ENCODE assay signal across 10 mouse cellular contexts in genomic region chr9:20804266-20805158, GRCm38 (mm10). TPM values are rescaled to one million over a fixed set of nuclear protein-coding genes. Genes with fewer than 3 reads are reported as not detected.
A peak's percentile ranks its signal among the peaks of the same experiment; 100 is the strongest.
DNase-seq lines count a peak whose midpoint lies in the region; ATAC-seq and TF ChIP-seq lines count a peak whose summit lies in the region.
"Had no signal": no experiment of that assay in that cellular context is flagged by ENCODE, and none has a peak within 500 bp of the region (broad histone marks: within the 10 kb centered on the region; RNA-seq: fewer than 3 reads in every experiment).

No protein-coding gene starts in this region.

- TF ChIP-seq EP300 in heart, postnatal 0 days (IDR thresholded peaks at IDR 0.05; ENCODE audit: low read depth) = no peak

- no peak for ATAC-seq in kidney, embryonic 16.5 days (ENCODE audit: low FRiP score, low TSS enrichment)
- 0 out of 2 replicates have a peak, but pooled peaks have one; percentile 24 for ATAC-seq in heart, postnatal 0 days (ENCODE audit: insufficient read depth, low read depth)
- no peak for ATAC-seq in midbrain, postnatal 0 days (ENCODE audit: low FRiP score)

- no peaks in the 10 kb centered on the region for H3K36me3 ChIP-seq in kidney, embryonic 16.5 days (ENCODE audit: insufficient read depth, low read length)
- H3K36me3 ChIP-seq in heart, postnatal 0 days (replicated peaks; ENCODE audit: control insufficient read depth, insufficient read depth, low read length) = no peaks in the 10 kb centered on the region
- no peaks in the 10 kb centered on the region for H3K36me3 ChIP-seq in midbrain, postnatal 0 days (ENCODE audit: insufficient read depth, low read length)

- WGBS in kidney, embryonic 16.5 days = 78% methylated on average over 13 of the region's 13 CpGs
- WGBS in heart, postnatal 0 days = 62% methylated on average over 13 of the region's 13 CpGs
- WGBS in midbrain, postnatal 0 days = 83% methylated on average over 13 of the region's 13 CpGs

- intact Hi-C loops in left cerebral cortex, postnatal 25 days (cut with DNase I) = loop anchor here (2.0 to 5.0 kb wide), 2 partner anchors 42 to 64 kb away; no protein-coding TSS in a partner anchor

- peak; percentile 73 for TF ChIP-seq CTCF in heart, postnatal 0 days (IDR thresholded peaks at IDR 0.05; ENCODE audit: low read depth)
- TF ChIP-seq CTCF in midbrain, postnatal 0 days (IDR thresholded peaks at IDR 0.05) = peak; percentile 69

- H3K9ac ChIP-seq in kidney, embryonic 16.5 days (replicated peaks; ENCODE audit: low read length) = no peak overlapping the region
- no peak overlapping the region for H3K9ac ChIP-seq in heart, postnatal 0 days (replicated peaks; ENCODE audit: low read depth, low read length)
- no peak overlapping the region for H3K9ac ChIP-seq in midbrain, postnatal 0 days (replicated peaks; ENCODE audit: low read length, poor library complexity, severe bottlenecking)

- peak; percentile 67 for DNase-seq in kidney, adult 18-20 months
- peak; percentile 66 for DNase-seq in MEL-GATA-1-ER (ENCODE audit: extremely low read depth, low read depth)
- DNase-seq in cerebellum, adult 9-11 months = peak; percentile 18
- DNase-seq in heart, postnatal 0 days (ENCODE audit: low spot score) = peak; percentile 22
- peak; percentile 47 to 71 for DNase-seq in left cerebral cortex, postnatal 25 days (ENCODE audit: low spot score in 2 of 2)
- peak; percentile 16 for DNase-seq in midbrain, postnatal 0 days (ENCODE audit: low spot score)
- peak; percentile 59 for DNase-seq in thymus, postnatal 14 days

- H3K27ac ChIP-seq in kidney, embryonic 16.5 days (ENCODE audit: low read length) = no peak overlapping the region
- H3K27ac ChIP-seq in heart, postnatal 0 days (ENCODE audit: low read depth) = no peak overlapping the region
- H3K27ac ChIP-seq in midbrain, postnatal 0 days (ENCODE audit: low read depth, low read length) = no peak overlapping the region

- no peaks in the 10 kb centered on the region for H3K4me1 ChIP-seq in kidney, embryonic 16.5 days (ENCODE audit: insufficient read depth, low read length)
- no peaks in the 10 kb centered on the region for H3K4me1 ChIP-seq in heart, postnatal 0 days (ENCODE audit: control insufficient read depth, insufficient read depth)
- no peaks in the 10 kb centered on the region for H3K4me1 ChIP-seq in midbrain, postnatal 0 days (ENCODE audit: insufficient read depth, low read length)

- no peak overlapping the region for H3K4me2 ChIP-seq in kidney, embryonic 16.5 days (replicated peaks; ENCODE audit: low read depth, low read length)
- H3K4me2 ChIP-seq in heart, postnatal 0 days (ENCODE audit: low read depth, low read length) = no peak overlapping the region
- H3K4me2 ChIP-seq in midbrain, postnatal 0 days (ENCODE audit: low read depth, low read length, poor library complexity, severe bottlenecking) = no peak overlapping the region

- H3K4me3 ChIP-seq in kidney, embryonic 16.5 days (ENCODE audit: low read length) = no peak overlapping the region
- H3K4me3 ChIP-seq in heart, postnatal 0 days (ENCODE audit: low read depth, low read length) = no peak overlapping the region
- H3K4me3 ChIP-seq in midbrain, postnatal 0 days (ENCODE audit: low read depth, low read length) = no peak overlapping the region

- 0 out of 2 replicates have a peak, but pooled peaks cover 7% of the 10 kb centered on the region for H3K9me3 ChIP-seq in kidney, embryonic 16.5 days (ENCODE audit: low read length)
- peaks cover 9% of the 10 kb centered on the region; the same call in 1 of the 2 replicates for H3K9me3 ChIP-seq in heart, postnatal 0 days (replicated peaks; ENCODE audit: control insufficient read depth, low read length)
- peaks cover 5% of the 10 kb centered on the region; the same call in 1 of the 2 replicates for H3K9me3 ChIP-seq in midbrain, postnatal 0 days (ENCODE audit: low read length)

- H3K27me3 ChIP-seq in kidney, embryonic 16.5 days (ENCODE audit: insufficient read depth, low read length) = no peaks in the 10 kb centered on the region
- no peaks in the 10 kb centered on the region for H3K27me3 ChIP-seq in heart, postnatal 0 days (ENCODE audit: control insufficient read depth, insufficient read depth, low read length)
- H3K27me3 ChIP-seq in midbrain, postnatal 0 days (ENCODE audit: insufficient read depth, low read length) = no peaks in the 10 kb centered on the region

RNA-seq across cellular contexts. Expression of gene Col5a3, which starts 10.4 kb away (rescaled TPM):
- polyA plus RNA-seq in kidney, embryonic 16.5 days (2015; fragmentation: Nextera tagmentation; extraction: Ambion mirVana) = 2.5 TPM in 2 replicates
- total RNA-seq in heart, postnatal 0 days (2014; rRNA removed; ENCODE audit: low replicate concordance) = 4.6 and 8.8 TPM in 2 replicates
- polyA plus RNA-seq in heart, postnatal 0 days (2015; fragmentation: Nextera tagmentation; extraction: Ambion mirVana) = 1.4 and 1.6 TPM in 2 replicates
- total RNA-seq in left cerebral cortex, postnatal 25 days (2021) = 1 to 10 TPM; 1.5 to 1.8 TPM
- 3.0 and 3.4 TPM in 2 replicates for total RNA-seq in midbrain, postnatal 0 days (2014; rRNA removed)
- polyA plus RNA-seq in midbrain, postnatal 0 days (2015; fragmentation: Nextera tagmentation; extraction: Ambion mirVana) = 0.74 and 0.83 TPM in 2 replicates

RNA-seq across cellular contexts. Expression of gene Rdh8, which starts 13.8 kb away (rescaled TPM):
- not detected in 2 replicates for polyA plus RNA-seq in kidney, embryonic 16.5 days (2015; fragmentation: Nextera tagmentation; extraction: Ambion mirVana)
- not detected in 2 replicates for total RNA-seq in heart, postnatal 0 days (2014; rRNA removed; ENCODE audit: low replicate concordance)
- not detected in 2 replicates for polyA plus RNA-seq in heart, postnatal 0 days (2015; fragmentation: Nextera tagmentation; extraction: Ambion mirVana)
- not detected for total RNA-seq in left cerebral cortex, postnatal 25 days (2021)
- not detected in 2 replicates for total RNA-seq in midbrain, postnatal 0 days (2014; rRNA removed)
- polyA plus RNA-seq in midbrain, postnatal 0 days (2015; fragmentation: Nextera tagmentation; extraction: Ambion mirVana) = not detected in 2 replicates
- total RNA-seq: neutrophil, adult 5-6 weeks had no signal
- polyA plus RNA-seq: frontal cortex, adult 2 months had no signal

RNA-seq across cellular contexts. Expression of gene Olfm2, which starts 58.4 kb away (rescaled TPM):
- 6.5 and 6.6 TPM in 2 replicates for polyA plus RNA-seq in kidney, embryonic 16.5 days (2015; fragmentation: Nextera tagmentation; extraction: Ambion mirVana)
- total RNA-seq in heart, postnatal 0 days (2014; rRNA removed; ENCODE audit: low replicate concordance) = 3.1 TPM in 1 of 2 replicates, not detected in the other
- 0.20 and 0.34 TPM in 2 replicates for polyA plus RNA-seq in heart, postnatal 0 days (2015; fragmentation: Nextera tagmentation; extraction: Ambion mirVana)
- total RNA-seq in left cerebral cortex, postnatal 25 days (2021) = 100 to 1,000 TPM; 171 to 195 TPM
- 301 and 342 TPM in 2 replicates for total RNA-seq in midbrain, postnatal 0 days (2014; rRNA removed)
- 245 and 273 TPM in 2 replicates for polyA plus RNA-seq in midbrain, postnatal 0 days (2015; fragmentation: Nextera tagmentation; extraction: Ambion mirVana)
- total RNA-seq: neutrophil, adult 5-6 weeks had no signal

Comparison
In these comparisons a context has a peak if more than half of its experiments do, and no peak if none do; other contexts are left out.
1. DNase-seq: peak in every context shown above with its lines; median percentile 67 in kidney, adult 18-20 months; 66 in MEL-GATA-1-ER; 59 in left cerebral cortex, postnatal 25 days; 59 in thymus, postnatal 14 days; 22 in heart, postnatal 0 days; 18 in cerebellum, adult 9-11 months; 16 in midbrain, postnatal 0 days.
2. RNA of gene Olfm2, which starts 58.4 kb away (total RNA-seq): 301 to 342 TPM in midbrain, postnatal 0 days and 171 to 195 TPM in left cerebral cortex, postnatal 25 days; 3.1 TPM in heart, postnatal 0 days; every median in the first group is over 10 times any median in the second.